Mouse (Mus musculus) stomach, embryonic 16.5 days (tissue): ENCODE measurements at regions not wholly inside any gene's neighbourhood (a gene's known extent, or its start where the extent isn't known, plus 50 kb on each side); places are given as distances from the start of the nearest gene placed in this dataset.

Source experiments
- ATAC-seq: fragments of 200-750 bp; cut with Nextera tagmentation; 2 replicates; pipeline ENCODE4 v1.8.0; 2017; ENCODE audit warnings: moderate number of reproducible peaks, moderate TSS enrichment; ENCODE audit not compliant: insufficient read depth, low FRiP score
- H3K27ac ChIP-seq: fragments of 300-500 bp; sonication (generic); 2 replicates; pipeline ENCODE4 v1.5.1; 2014; ENCODE audit warnings: low read length
- H3K27me3 ChIP-seq: fragments of 300-500 bp; sonication (generic); 2 replicates; pipeline ENCODE4 v1.6.1; 2014; ENCODE audit warnings: low read length, control low read depth, mixed read lengths; ENCODE audit not compliant: control insufficient read depth, insufficient read depth
- H3K36me3 ChIP-seq: fragments of 300-500 bp; sonication (generic); 2 replicates; pipeline ENCODE4 v1.6.1; 2014; ENCODE audit warnings: low read length; ENCODE audit not compliant: control insufficient read depth, insufficient read depth
- H3K4me1 ChIP-seq: fragments of 300-500 bp; sonication (generic); 2 replicates; pipeline ENCODE4 v1.6.1; 2014; ENCODE audit warnings: low read length, control low read depth, mixed read lengths; ENCODE audit not compliant: control insufficient read depth, insufficient read depth
- H3K4me2 ChIP-seq: fragments of 300-500 bp; sonication (generic); 2 replicates; pipeline ENCODE4 v1.6.1; 2014; ENCODE audit warnings: low read depth, low read length, mixed read lengths
- H3K4me3 ChIP-seq: fragments of 300-500 bp; sonication (generic); replicated peaks from 2 replicates; pipeline ENCODE4 v1.5.1; 2014; ENCODE audit warnings: mild to moderate bottlenecking, low read length
- H3K9ac ChIP-seq: fragments of 300-500 bp; sonication (generic); 2 replicates; pipeline ENCODE4 v1.6.1; 2014; ENCODE audit warnings: low read length
- H3K9me3 ChIP-seq: fragments of 300-500 bp; sonication (generic); replicated peaks from 2 replicates; pipeline ENCODE4 v1.6.1; 2016; ENCODE audit warnings: low read length, control low read depth; ENCODE audit not compliant: control insufficient read depth
- whole genome bisulfite sequencing: fragments of 180-500 bp; shearing (Covaris S2); extraction: QIAGEN DNeasy Blood & Tissue Kit; methylation state at CpG from one replicate; pipeline ENCODE4 v1.1.7; 2014; 5-methylcytosine and 5-hydroxymethylcytosine counted together

GRCm38 (mm10) chr9:113417106-113417505 lies 291.0 kb downstream of the Pdcd6ip start:
- 87% methylated on average over 3 of the region's 3 CpGs for WGBS

DNA sequence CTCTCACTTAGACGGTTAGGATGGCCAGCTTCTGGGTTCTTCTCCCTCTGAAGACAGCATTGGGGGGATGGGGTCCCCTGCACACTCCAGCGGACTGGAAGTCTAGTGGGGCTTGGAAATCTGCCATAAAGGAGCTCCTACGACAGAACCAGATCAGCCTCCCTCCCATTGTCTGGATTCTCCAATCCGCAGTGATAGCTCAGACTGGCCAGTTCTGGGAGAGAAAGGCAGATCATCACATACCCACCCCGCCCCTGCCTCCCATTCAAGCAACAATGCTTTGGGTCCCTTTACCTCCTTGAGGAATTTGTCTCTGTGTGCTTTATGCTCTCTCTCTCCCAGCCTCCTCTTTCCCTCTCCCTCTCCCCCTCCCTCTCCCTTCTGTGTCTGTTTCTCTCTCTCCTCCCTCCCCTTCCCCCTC lies 292.5 kb downstream of the Pdcd6ip start:
- WGBS = 27% methylated on average over 5 of the region's 5 CpGs
- Histone ChIP-seq H3K27me3 (no peaks in the 10 kb centered on the region), H3K9me3 (no peaks in the 10 kb centered on the region), H3K27ac (no peak overlapping the region), H3K4me2 (no peak overlapping the region), H3K36me3 (no peaks in the 10 kb centered on the region), H3K4me3 (no peak overlapping the region), H3K9ac (no peak overlapping the region), H3K4me1 (no peaks in the 10 kb centered on the region)
- no peak for ATAC-seq

More at GRCm38 (mm10) chr9:113417106-113417505, 291.0 kb downstream of the Pdcd6ip start:
- no peaks in the 10 kb centered on the region for H3K27me3 ChIP-seq
- no peak overlapping the region for H3K4me3 ChIP-seq
- H3K9me3 ChIP-seq = no peaks in the 10 kb centered on the region
- no peaks in the 10 kb centered on the region for H3K36me3 ChIP-seq
- no peak for ATAC-seq
- H3K4me1 ChIP-seq = no peaks in the 10 kb centered on the region
- H3K9ac ChIP-seq = no peak overlapping the region
- H3K4me2 ChIP-seq = no peak overlapping the region
- H3K27ac ChIP-seq = no peak overlapping the region

DNA sequence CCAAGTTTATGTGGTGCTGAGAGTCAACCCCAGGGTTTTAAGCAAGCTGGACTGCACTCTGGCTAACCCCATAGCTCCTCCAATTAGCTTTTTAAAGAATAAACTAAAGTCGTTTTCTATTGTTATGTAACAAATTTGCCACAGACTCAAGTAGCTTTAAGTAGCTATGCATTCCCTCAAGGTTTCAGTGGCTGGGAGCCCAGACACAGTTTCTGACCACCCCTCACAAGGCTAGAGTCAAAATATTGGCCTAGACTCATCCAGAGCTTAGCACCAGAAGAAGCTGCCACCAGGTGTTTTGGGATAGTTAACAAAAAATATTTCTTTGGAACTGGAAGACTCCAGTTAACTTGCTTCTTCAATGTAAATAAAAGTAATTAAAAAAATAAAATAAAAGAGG lies 293.4 kb downstream of the Pdcd6ip start:
- ATAC-seq = no peak
- H3K27ac ChIP-seq = no peak overlapping the region
- H3K9ac ChIP-seq = no peak overlapping the region
- H3K4me1 ChIP-seq = no peaks in the 10 kb centered on the region
- H3K27me3 ChIP-seq = no peaks in the 10 kb centered on the region
- no peak overlapping the region for H3K4me3 ChIP-seq
- no peaks in the 10 kb centered on the region for H3K36me3 ChIP-seq
- no peaks in the 10 kb centered on the region for H3K9me3 ChIP-seq
- no peak overlapping the region for H3K4me2 ChIP-seq
- 34% methylated on average over 1 of the region's 1 CpGs for WGBS

GRCm38 (mm10) chr9:113413851-113414250 lies 294.2 kb downstream of the Pdcd6ip start:
- Histone ChIP-seq H3K9ac (no peak overlapping the region), H3K27ac (no peak overlapping the region), H3K9me3 (no peaks in the 10 kb centered on the region), H3K4me3 (no peak overlapping the region), H3K27me3 (no peaks in the 10 kb centered on the region), H3K4me2 (no peak overlapping the region), H3K36me3 (no peaks in the 10 kb centered on the region), H3K4me1 (no peaks in the 10 kb centered on the region)
- ATAC-seq = no peak
- 41% methylated on average over 3 of the region's 3 CpGs for WGBS

DNA sequence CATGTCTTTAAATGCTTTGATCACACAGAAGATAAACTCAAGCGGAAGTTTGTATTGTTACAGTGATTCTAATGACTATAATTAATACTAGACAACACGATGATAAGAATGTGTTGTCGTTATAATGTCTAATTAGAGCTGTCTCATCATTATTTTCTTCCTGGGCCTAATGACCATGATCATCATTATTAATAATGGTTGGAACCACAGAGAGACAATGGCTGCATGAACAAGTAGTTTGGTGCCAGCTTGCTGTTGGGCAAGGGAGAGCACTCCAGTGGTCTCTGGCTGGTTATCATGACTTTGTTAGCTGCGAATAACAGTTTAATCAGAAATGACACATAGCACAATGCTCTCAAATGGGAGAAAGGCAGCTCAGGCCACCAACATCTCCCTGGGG lies 296.4 kb downstream of the Pdcd6ip start:
- no peaks in the 10 kb centered on the region for H3K9me3 ChIP-seq
- H3K4me3 ChIP-seq = no peak overlapping the region
- no peaks in the 10 kb centered on the region for H3K36me3 ChIP-seq
- H3K27me3 ChIP-seq = no peaks in the 10 kb centered on the region
- 79% methylated on average over 4 of the region's 4 CpGs for WGBS
- H3K9ac ChIP-seq = no peak overlapping the region
- H3K4me1 ChIP-seq = no peaks in the 10 kb centered on the region
- no peak overlapping the region for H3K27ac ChIP-seq
- H3K4me2 ChIP-seq = no peak overlapping the region
- ATAC-seq = no peak

- no peak overlapping the region for H3K27ac ChIP-seq
- no peaks in the 10 kb centered on the region for H3K4me1 ChIP-seq
- no peak overlapping the region for H3K9ac ChIP-seq
- H3K4me2 ChIP-seq = no peak overlapping the region
- H3K4me3 ChIP-seq = no peak overlapping the region
- H3K27me3 ChIP-seq = no peaks in the 10 kb centered on the region
- ATAC-seq = no peak
- no peaks in the 10 kb centered on the region for H3K9me3 ChIP-seq
- 82% methylated on average over 4 of the region's 4 CpGs for WGBS
- H3K36me3 ChIP-seq = no peaks in the 10 kb centered on the region
Observed at GRCm38 (mm10) chr9:113408521-113408920, 299.5 kb downstream of the Pdcd6ip start.

- ATAC-seq = no peak
- no peak overlapping the region for H3K4me3 ChIP-seq
- no peaks in the 10 kb centered on the region for H3K27me3 ChIP-seq
- no peak overlapping the region for H3K9ac ChIP-seq
- no peak overlapping the region for H3K4me2 ChIP-seq
- H3K4me1 ChIP-seq = no peaks in the 10 kb centered on the region
- H3K9me3 ChIP-seq = no peaks in the 10 kb centered on the region
- no peak overlapping the region for H3K27ac ChIP-seq
- H3K36me3 ChIP-seq = no peaks in the 10 kb centered on the region
- WGBS = 74% methylated on average over 3 of the region's 3 CpGs
Observed at GRCm38 (mm10) chr9:113394320-113394719, 313.7 kb downstream of the Pdcd6ip start.

DNA sequence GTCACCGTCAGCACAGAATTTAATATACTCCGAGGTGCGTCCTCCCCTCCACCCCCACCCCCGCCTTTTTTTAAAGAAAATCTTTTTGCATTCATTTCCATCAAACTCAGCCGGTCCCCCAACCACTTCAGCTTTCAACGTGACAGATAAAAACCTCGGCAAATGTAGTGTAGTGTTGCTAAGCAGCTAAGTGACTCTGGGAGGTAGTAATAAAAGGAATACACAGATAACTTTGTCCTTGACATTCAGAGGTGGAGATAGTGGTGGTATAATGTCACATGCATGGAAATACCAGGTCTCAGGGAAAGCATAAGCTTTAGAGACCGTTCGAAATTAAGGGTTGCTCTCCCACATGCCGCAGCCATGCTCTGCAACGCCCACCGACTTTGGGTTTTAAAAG lies 320.7 kb downstream of the Pdcd6ip start:
- Histone ChIP-seq H3K36me3 (no peaks in the 10 kb centered on the region), H3K4me1 (no peaks in the 10 kb centered on the region), H3K27me3 (no peaks in the 10 kb centered on the region), H3K9ac (no peak overlapping the region), H3K4me2 (no peak overlapping the region), H3K27ac (no peak overlapping the region), H3K4me3 (no peak overlapping the region), H3K9me3 (no peaks in the 10 kb centered on the region)
- ATAC-seq = no peak
- WGBS = 62% methylated on average over 12 of the region's 12 CpGs

- Histone ChIP-seq H3K4me1 (no peaks in the 10 kb centered on the region), H3K27ac (no peak overlapping the region), H3K36me3 (no peaks in the 10 kb centered on the region), H3K4me2 (no peak overlapping the region), H3K27me3 (no peaks in the 10 kb centered on the region), H3K4me3 (no peak overlapping the region), H3K9ac (no peak overlapping the region), H3K9me3 (no peaks in the 10 kb centered on the region)
- ATAC-seq = no peak
- WGBS = 56% methylated on average over 13 of the region's 13 CpGs
Observed at GRCm38 (mm10) chr9:113381591-113382110, 326.4 kb downstream of the Pdcd6ip start.
